Mouse (Mus musculus): ENCODE data around the gene Gm20721. TPM values are rescaled to one million over a fixed set of nuclear protein-coding genes. Genes with fewer than 3 reads are reported as not detected.
A peak's percentile ranks its signal among the peaks of the same experiment; 100 is the strongest.

The Gm20721 gene
- total RNA-seq, 1 experiment, result 17.7 TPM

GRCm38 (mm10) chr2:174333239-174333890 is 13.1 kb downstream of the Gm20721 start:
- Histone ChIP-seq H3K27ac (ENCODE audit: insufficient read depth, low read depth, low read length, poor library complexity, severe bottlenecking) (no peak overlapping the region), H3K36me3 (ENCODE audit: control insufficient read depth, insufficient read depth, low read length, poor library complexity, severe bottlenecking) (no peaks in the 10 kb centered on the region; the same call in 1 of the 2 replicates), H3K9ac (ENCODE audit: insufficient read depth, low read depth, low read length, poor library complexity, severe bottlenecking) (no peak overlapping the region), H3K9me3 (ENCODE audit: control insufficient read depth, insufficient read depth, low read depth, low read length) (no peaks in the 10 kb centered on the region), H3K4me1 (ENCODE audit: control insufficient read depth in 2 of 2, insufficient read depth in 2 of 2, low read length in 2 of 2, poor library complexity in 1 of 2) (peaks cover 1 to 9% of the 10 kb centered on the region in 2 experiments; a peak in 2 of 4 replicates), H3K4me3 (ENCODE audit: insufficient read depth in 1 of 2, low read depth in 1 of 2, low read length in 2 of 2, poor library complexity in 1 of 2, severe bottlenecking in 1 of 2) (no peak overlapping the region)
- TF ChIP-seq HCFC1 (IDR thresholded peaks at IDR 0.05; ENCODE audit: borderline replicate concordance, insufficient read depth, low read length) (no peak), ZC3H11A (IDR thresholded peaks at IDR 0.05; ENCODE audit: borderline replicate concordance, low read depth, low read length) (no peak), ZNF384 (IDR thresholded peaks at IDR 0.05; ENCODE audit: low read depth, low read length) (no peak), CHD2 (IDR thresholded peaks at IDR 0.05; ENCODE audit: low read depth, low read length) (no peak), MAFK (IDR thresholded peaks at IDR 0.05; ENCODE audit: insufficient read depth, low read depth, low read length) (no peak)
- DNase-seq (ENCODE audit: low read depth, low spot score), result no peak
- in situ Hi-C loops (cut with MboI; ENCODE audit: low sequenced_read_pairs in 2 of 2, unreplicated experiment in 2 of 2), result no loop called here

GRCm38 (mm10) chr2:174331282-174332030 is 15.1 kb downstream of the Gm20721 start:
- Histone ChIP-seq H3K9ac (ENCODE audit: insufficient read depth, low read depth, low read length, poor library complexity, severe bottlenecking) (no peak overlapping the region), H3K36me3 (ENCODE audit: control insufficient read depth, insufficient read depth, low read length, poor library complexity, severe bottlenecking) (no peaks in the 10 kb centered on the region; the same call in 1 of the 2 replicates), H3K4me1 (ENCODE audit: control insufficient read depth in 2 of 2, insufficient read depth in 2 of 2, low read length in 2 of 2, poor library complexity in 1 of 2) (peaks cover 1 to 9% of the 10 kb centered on the region in 2 experiments; a peak in 2 of 4 replicates), H3K27ac (ENCODE audit: insufficient read depth, low read depth, low read length, poor library complexity, severe bottlenecking) (no peak overlapping the region), H3K4me3 (ENCODE audit: insufficient read depth in 1 of 2, low read depth in 1 of 2, low read length in 2 of 2, poor library complexity in 1 of 2, severe bottlenecking in 1 of 2) (peak overlapping the region; percentile 65 to 97; a peak in 3 of 4 replicates), H3K9me3 (ENCODE audit: control insufficient read depth, insufficient read depth, low read depth, low read length) (no peaks in the 10 kb centered on the region)
- TF ChIP-seq MAFK (IDR thresholded peaks at IDR 0.05; ENCODE audit: insufficient read depth, low read depth, low read length), result no peak
- no peak for TF ChIP-seq HCFC1 (IDR thresholded peaks at IDR 0.05; ENCODE audit: borderline replicate concordance, insufficient read depth, low read length)
- no peak for TF ChIP-seq CHD2 (IDR thresholded peaks at IDR 0.05; ENCODE audit: low read depth, low read length)
- no peak for TF ChIP-seq ZNF384 (IDR thresholded peaks at IDR 0.05; ENCODE audit: low read depth, low read length)
- no peak for TF ChIP-seq ZC3H11A (IDR thresholded peaks at IDR 0.05; ENCODE audit: borderline replicate concordance, low read depth, low read length)
- DNase-seq (ENCODE audit: low read depth, low spot score), result no peak
- in situ Hi-C loops (cut with MboI; ENCODE audit: low sequenced_read_pairs in 2 of 2, unreplicated experiment in 2 of 2), result no loop called here

- no peak for TF ChIP-seq ZC3H11A (IDR thresholded peaks at IDR 0.05; ENCODE audit: borderline replicate concordance, low read depth, low read length)
- TF ChIP-seq CHD2 (IDR thresholded peaks at IDR 0.05; ENCODE audit: low read depth, low read length), result no peak
- TF ChIP-seq MAFK (IDR thresholded peaks at IDR 0.05; ENCODE audit: insufficient read depth, low read depth, low read length), result no peak
- no peak for TF ChIP-seq ZNF384 (IDR thresholded peaks at IDR 0.05; ENCODE audit: low read depth, low read length)
- no peak for TF ChIP-seq HCFC1 (IDR thresholded peaks at IDR 0.05; ENCODE audit: borderline replicate concordance, insufficient read depth, low read length)
- H3K27ac ChIP-seq (ENCODE audit: insufficient read depth, low read depth, low read length, poor library complexity, severe bottlenecking), result no peak overlapping the region
- H3K4me3 ChIP-seq (ENCODE audit: insufficient read depth in 1 of 2, low read depth in 1 of 2, low read length in 2 of 2, poor library complexity in 1 of 2, severe bottlenecking in 1 of 2), result peak overlapping the region; percentile 65 to 97
- peak overlapping the region; percentile 91 for H3K9ac ChIP-seq (ENCODE audit: insufficient read depth, low read depth, low read length, poor library complexity, severe bottlenecking)
- peaks cover 1 to 9% of the 10 kb centered on the region in 2 experiments; a peak in 2 of 4 replicates for H3K4me1 ChIP-seq (ENCODE audit: control insufficient read depth in 2 of 2, insufficient read depth in 2 of 2, low read length in 2 of 2, poor library complexity in 1 of 2)
- no peak for DNase-seq (ENCODE audit: low read depth, low spot score)
- no peaks in the 10 kb centered on the region; the same call in 1 of the 2 replicates for H3K36me3 ChIP-seq (ENCODE audit: control insufficient read depth, insufficient read depth, low read length, poor library complexity, severe bottlenecking)
- H3K9me3 ChIP-seq (ENCODE audit: control insufficient read depth, insufficient read depth, low read depth, low read length), result no peaks in the 10 kb centered on the region
- in situ Hi-C loops (cut with MboI; ENCODE audit: low sequenced_read_pairs in 2 of 2, unreplicated experiment in 2 of 2), result no loop called here
Observed at GRCm38 (mm10) chr2:174330616-174331191, 15.8 kb downstream of the Gm20721 start.

Measured in ES-E14 (cell line).